Mouse (Mus musculus) spleen, adult 2 months (tissue): ENCODE results near the gene Srr.

Experiments
- CTCF ChIP-seq: fragments of 200-500 bp; IDR thresholded peaks from 2 replicates; pipeline ENCODE4 v1.5.1; 2011; ENCODE audit warnings: mild to moderate bottlenecking, inconsistent platforms; ENCODE audit not compliant: insufficient read depth, insufficient read length, insufficient replicate concordance; ENCODE audit errors: extremely low read depth
- POLR2A ChIP-seq: fragments of 200-500 bp; IDR thresholded peaks from 2 replicates; pipeline ENCODE4 v1.6.1; 2011; ENCODE audit warnings: low read depth, low read length, inconsistent platforms

- TF ChIP-seq CTCF (no peak), POLR2A (no peak)
Measured at GRCm38 (mm10) chr11:74868046-74868760, 57.5 kb downstream of the Srr start.
